9 mouse cellular contexts compared by ENCODE assay signal in genomic region chr3:137998491-137999223, GRCm38 (mm10). TPM values are rescaled to one million over a fixed set of nuclear protein-coding genes. Genes with fewer than 3 reads are reported as not detected.
DNase-seq lines count a peak whose midpoint lies in the region; ATAC-seq and TF ChIP-seq lines count a peak whose summit lies in the region.
"Had no signal": no experiment of that assay in that cellular context is flagged by ENCODE, and none has a peak within 500 bp of the region (broad histone marks: within the 10 kb centered on the region; RNA-seq: fewer than 3 reads in every experiment).

No protein-coding gene starts in this region.

- no peaks in the 10 kb centered on the region for H3K9me3 ChIP-seq in kidney, embryonic 16.5 days (ENCODE audit: low read length)

- peak overlapping the region; percentile 1; the same call in 1 of the 2 replicates for H3K27ac ChIP-seq in gastrocnemius, adult 2 months
- H3K27ac ChIP-seq in kidney, embryonic 16.5 days (ENCODE audit: low read length) = no peak overlapping the region

- no peak for TF ChIP-seq CTCF in gastrocnemius, adult 2 months (IDR thresholded peaks at IDR 0.05)

- ATAC-seq in kidney, embryonic 16.5 days (ENCODE audit: low FRiP score, low TSS enrichment) = no peak

- no peak overlapping the region for H3K4me3 ChIP-seq in gastrocnemius, adult 2 months
- H3K4me3 ChIP-seq in kidney, embryonic 16.5 days (ENCODE audit: low read length) = no peak overlapping the region

- no peak for DNase-seq in gastrocnemius, adult 2 months
- no peak for DNase-seq in gastrocnemius, postnatal 14 days
- peak; percentile 50 for DNase-seq in kidney, adult 9 months
- DNase-seq in CD4-positive, CD25-positive, alpha-beta regulatory T cell, adult 2 months (ENCODE audit: low read depth, low spot score) = peak; percentile 65
- DNase-seq in kidney, postnatal 14 days = peak; percentile 18
- no peak for DNase-seq in layer of hippocampus, adult 11-12 months (ENCODE audit: low spot score)
- DNase-seq in gastrocnemius, adult 8-10 months (ENCODE audit: low spot score in 2 of 2) = no peak
- DNase-seq: lung, embryonic 14.5 days had no signal

- intact Hi-C loops in gastrocnemius, adult 2 months (cut with DNase I) = no loop called here
- intact Hi-C loops in gastrocnemius, postnatal 14 days (cut with DNase I; ENCODE audit: low total_unique reads) = no loop called here

- H3K4me2 ChIP-seq in kidney, embryonic 16.5 days (replicated peaks; ENCODE audit: low read depth, low read length) = no peak overlapping the region
- H3K4me2 ChIP-seq: lung, embryonic 14.5 days had no signal

- no peaks in the 10 kb centered on the region for H3K27me3 ChIP-seq in kidney, embryonic 16.5 days (ENCODE audit: insufficient read depth, low read length)

- WGBS in kidney, embryonic 16.5 days = 64% methylated on average over 14 of the region's 14 CpGs

- peaks cover 4% of the 10 kb centered on the region for H3K4me1 ChIP-seq in kidney, embryonic 16.5 days (ENCODE audit: insufficient read depth, low read length)

- no peak overlapping the region for H3K9ac ChIP-seq in kidney, embryonic 16.5 days (replicated peaks; ENCODE audit: low read length)
- H3K9ac ChIP-seq: lung, embryonic 14.5 days had no signal

- no peaks in the 10 kb centered on the region for H3K36me3 ChIP-seq in kidney, embryonic 16.5 days (ENCODE audit: insufficient read depth, low read length)

RNA-seq across cellular contexts. Expression of gene Dapp1, which starts 17.3 kb away (rescaled TPM):
- total RNA-seq in gastrocnemius, adult 2 months (2021) = 1 to 10 TPM in 1 of 2 experiments, under 1 TPM in 1; 0.84 to 2.0 TPM
- 1 to 10 TPM in 1 of 2 experiments, under 1 TPM in 1; 0.84 to 1.1 TPM for total RNA-seq in gastrocnemius, postnatal 14 days (2021)
- 9.3 and 10.1 TPM in 2 replicates for polyA plus RNA-seq in kidney, embryonic 16.5 days (2015; fragmentation: Nextera tagmentation; extraction: Ambion mirVana)
- 1 to 10 TPM; 1.2 to 2.4 (median 1.9) TPM for total RNA-seq in gastrocnemius, adult 8-10 months (2022)

Comparison
In these comparisons a context has a peak if more than half of its experiments do, and no peak if none do; other contexts are left out.
1. DNase-seq: peak in kidney, adult 9 months (single experiment), CD4-positive, CD25-positive, alpha-beta regulatory T cell, adult 2 months (single experiment) and kidney, postnatal 14 days (single experiment); none in gastrocnemius, adult 2 months (single experiment), gastrocnemius, postnatal 14 days (single experiment), layer of hippocampus, adult 11-12 months (single experiment) and gastrocnemius, adult 8-10 months (0 of 2).